Mouse (Mus musculus) forebrain, embryonic 14.5 days (tissue): Measurements from ENCODE around the gene Ifna7. TPM values are rescaled to one million over a fixed set of nuclear protein-coding genes. Genes with fewer than 3 reads are reported as not detected.
"Not testable (repeated sequence)": the region's sequence is repeated elsewhere in the genome, so short reads cannot be mapped to it uniquely, and the experiment has no call there.

Experiments used
- ATAC-seq: fragments of 200-750 bp; cut with Nextera tagmentation; 2 replicates; pipeline ENCODE4 v1.8.0; 2017; ENCODE audit warnings: mild to moderate bottlenecking, moderate library complexity
- DNase-seq: peaks from one replicate; pipeline ENCODE4 v3.0.0-alpha.2; 2015; ENCODE audit warnings: low spot score
- H3K27ac ChIP-seq: fragments of 300-500 bp; sonication (generic); 2 replicates; pipeline ENCODE4 v1.5.1; 2014; ENCODE audit warnings: low read depth, mild to moderate bottlenecking, control low read depth, low read length, moderate library complexity
- H3K27me3 ChIP-seq: fragments of 300-500 bp; sonication (generic); replicated peaks from 2 replicates; pipeline ENCODE4 v1.6.1; 2014; ENCODE audit warnings: low read length, control low read depth, mixed read lengths; ENCODE audit not compliant: control insufficient read depth, insufficient read depth
- H3K36me3 ChIP-seq: fragments of 300-500 bp; sonication (generic); 2 replicates; pipeline ENCODE4 v1.6.1; 2014; ENCODE audit warnings: low read length, control low read depth; ENCODE audit not compliant: control insufficient read depth, insufficient read depth
- H3K4me1 ChIP-seq: fragments of 300-500 bp; sonication (generic); 2 replicates; pipeline ENCODE4 v1.6.1; 2014; ENCODE audit warnings: antibody characterized with exemption, low read length, control low read depth; ENCODE audit not compliant: control insufficient read depth, insufficient read depth
- H3K4me2 ChIP-seq: fragments of 300-500 bp; sonication (generic); 2 replicates; pipeline ENCODE4 v1.6.1; 2014; ENCODE audit warnings: mild to moderate bottlenecking, control low read depth, low read length
- H3K4me3 ChIP-seq: fragments of 300-500 bp; sonication (generic); 2 replicates; pipeline ENCODE4 v1.5.1; 2014; ENCODE audit warnings: low read depth, low read length, control low read depth
- H3K9ac ChIP-seq: fragments of 300-500 bp; sonication (generic); 2 replicates; pipeline ENCODE4 v1.6.1; 2014; ENCODE audit warnings: mild to moderate bottlenecking, low read length, control low read depth, moderate library complexity
- H3K9me3 ChIP-seq: fragments of 300-500 bp; sonication (generic); replicated peaks from 2 replicates; pipeline ENCODE4 v1.6.1; 2016; ENCODE audit warnings: low read length, control low read depth, mixed read lengths; ENCODE audit not compliant: control insufficient read depth
- WGBS: fragments of 180-500 bp; shearing (Covaris S2); extraction: QIAGEN DNeasy Blood & Tissue Kit; methylation state at CpG from one replicate; pipeline ENCODE4 v1.1.7; 2014; 5-methylcytosine and 5-hydroxymethylcytosine counted together
- polyA plus RNA-seq: library from polyadenylated mRNA; unstranded; fragments of >200 nt; fragmentation: Nextera tagmentation; extraction: Ambion mirVana; gene quantifications from 2 replicates; pipeline ENCODE4 v1.2.1, GENCODE M21; 2014

Gene Ifna7
- not detected in 2 replicates for polyA plus RNA-seq

DNA sequence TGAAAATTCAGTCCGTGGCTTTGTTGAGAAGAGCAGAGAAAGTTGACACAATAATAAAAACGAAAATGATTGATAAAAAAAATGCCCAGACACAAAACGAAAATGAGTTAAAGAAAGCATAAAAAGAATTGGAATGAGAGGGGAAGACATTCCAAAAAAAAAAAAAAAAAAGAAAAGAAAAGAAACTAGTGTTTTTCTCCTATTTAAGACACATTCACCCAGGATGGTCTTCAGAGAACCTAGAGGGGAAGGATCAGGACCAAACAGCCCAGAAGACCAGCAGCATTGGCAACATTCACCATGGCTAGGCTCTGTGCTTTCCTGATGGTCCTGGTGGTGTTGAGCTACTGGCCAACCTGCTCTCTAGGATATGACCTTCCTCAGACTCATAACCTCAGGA lies at the start of gene Ifna7:
Gene Ifna7, plus strand, starts transcription at position 301 of the 400 bp plus-strand sequence.
- Histone ChIP-seq H3K27me3 (no peaks in the 10 kb centered on the region), H3K4me3 (no peak within 1 kb of the TSS), H3K9ac (no peak within 1 kb of the TSS), H3K27ac (no peak within 1 kb of the TSS), H3K36me3 (no peaks in the 10 kb centered on the region), H3K9me3 (no peaks in the 10 kb centered on the region), H3K4me1 (no peaks in the 10 kb centered on the region), H3K4me2 (no peak within 1 kb of the TSS)
- ATAC-seq, result no peak
- 66% methylated on average over 3 of the region's 3 CpGs for WGBS
- DNase-seq, result no peak

DNA sequence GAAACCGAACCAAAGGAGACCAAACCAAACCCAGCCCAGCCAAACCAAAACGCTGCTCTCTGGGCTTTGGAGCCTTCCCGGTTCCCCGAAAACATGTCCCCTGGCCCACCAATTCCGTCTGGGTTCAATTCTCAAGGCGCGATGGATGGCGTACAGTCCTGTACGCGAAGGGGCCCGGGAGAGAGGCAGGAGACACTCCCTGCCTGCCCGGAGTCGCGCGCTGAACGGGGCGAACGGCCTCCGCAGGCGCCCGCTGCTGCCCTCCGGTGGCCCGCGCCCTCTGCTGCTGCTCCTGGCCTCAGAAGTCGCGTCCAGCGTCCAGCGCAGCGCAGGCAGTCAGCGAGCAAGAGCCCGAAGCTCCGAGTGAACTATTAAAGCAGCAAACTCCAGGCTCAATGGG lies 42.5 kb upstream of the Ifna7 start, which contains the start of gene Gm13290:
Gene Gm13290, plus strand, starts transcription at position 301 of the 400 bp plus-strand sequence.
- H3K4me1 ChIP-seq, DNase-seq, H3K36me3 ChIP-seq, H3K27ac ChIP-seq, H3K27me3 ChIP-seq, ATAC-seq, H3K4me2 ChIP-seq, H3K9me3 ChIP-seq, H3K4me3 ChIP-seq, H3K9ac ChIP-seq: not testable (repeated sequence)
- no CpG with 5 or more reads among the region's 32 CpGs for whole genome bisulfite sequencing

GRCm38 (mm10) chr4:88776622-88777021 lies 39.4 kb upstream of the Ifna7 start, which contains the start of gene Gm13289:
TSS of gene Gm13289 (plus strand) at chr4:88776922.
- not testable (repeated sequence) for H3K4me1 ChIP-seq, H3K36me3 ChIP-seq, DNase-seq, ATAC-seq, H3K27me3 ChIP-seq, H3K9ac ChIP-seq, H3K4me2 ChIP-seq, H3K9me3 ChIP-seq, H3K27ac ChIP-seq, H3K4me3 ChIP-seq
- no CpG with 5 or more reads among the region's 29 CpGs for WGBS

DNA sequence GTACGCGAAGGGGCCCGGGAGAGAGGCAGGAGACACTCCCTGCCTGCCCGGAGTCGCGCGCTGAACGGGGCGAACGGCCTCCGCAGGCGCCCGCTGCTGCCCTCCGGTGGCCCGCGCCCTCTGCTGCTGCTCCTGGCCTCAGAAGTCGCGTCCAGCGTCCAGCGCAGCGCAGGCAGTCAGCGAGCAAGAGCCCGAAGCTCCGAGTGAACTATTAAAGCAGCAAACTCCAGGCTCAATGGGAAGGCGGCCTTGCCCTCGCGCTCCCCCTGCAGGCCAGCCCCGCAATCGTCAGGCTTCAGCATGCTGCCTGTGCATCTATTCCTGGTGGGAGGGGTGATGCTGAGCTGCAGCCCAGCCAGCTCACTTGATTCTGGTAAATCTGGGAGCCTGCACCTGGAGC lies 36.5 kb upstream of the Ifna7 start, which contains the start of gene Gm13272:
Gene Gm13272, plus strand, starts transcription at position 301 of the 400 bp plus-strand sequence.
- no CpG with 5 or more reads among the region's 29 CpGs for WGBS

GRCm38 (mm10) chr4:88780320-88780719 lies 35.7 kb upstream of the Ifna7 start:
- H3K27ac ChIP-seq, H3K9ac ChIP-seq, H3K27me3 ChIP-seq, H3K4me2 ChIP-seq, H3K36me3 ChIP-seq, H3K4me3 ChIP-seq, H3K9me3 ChIP-seq, ATAC-seq, DNase-seq, H3K4me1 ChIP-seq: not testable (repeated sequence)
- WGBS, result 53% methylated on average over 14 of the region's 18 CpGs

More for the DNA sequence above, 36.5 kb upstream of the Ifna7 start, which contains the start of gene Gm13272:
- H3K27me3 ChIP-seq, H3K9me3 ChIP-seq, H3K36me3 ChIP-seq, H3K4me3 ChIP-seq, DNase-seq, H3K9ac ChIP-seq, H3K27ac ChIP-seq, ATAC-seq, H3K4me1 ChIP-seq, H3K4me2 ChIP-seq: not testable (repeated sequence)

DNA sequence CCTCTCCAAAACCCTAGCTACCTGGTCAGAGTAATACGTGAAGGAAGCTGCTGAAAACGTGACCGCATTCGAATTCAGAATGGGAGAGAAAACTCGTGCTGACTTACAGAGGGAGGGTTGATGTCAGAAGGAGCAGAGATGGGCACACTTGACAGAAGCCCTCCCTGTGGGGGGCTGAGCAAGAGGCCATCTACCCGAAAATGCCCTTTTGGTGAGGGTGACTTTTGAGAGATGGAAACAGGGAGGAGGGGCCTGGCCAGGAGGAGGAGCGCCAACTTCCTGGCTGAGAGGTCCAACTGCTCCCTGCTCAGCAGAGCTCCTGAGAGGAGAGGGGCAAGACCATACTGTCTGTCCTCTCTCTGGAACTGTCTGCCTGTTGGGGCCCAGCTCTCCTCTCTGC lies 34.2 kb upstream of the Ifna7 start, which contains the start of gene Ifnz:
Gene Ifnz, plus strand, starts transcription at position 301 of the 400 bp plus-strand sequence.
- not testable (repeated sequence) for ATAC-seq, DNase-seq, H3K27me3 ChIP-seq

DNA sequence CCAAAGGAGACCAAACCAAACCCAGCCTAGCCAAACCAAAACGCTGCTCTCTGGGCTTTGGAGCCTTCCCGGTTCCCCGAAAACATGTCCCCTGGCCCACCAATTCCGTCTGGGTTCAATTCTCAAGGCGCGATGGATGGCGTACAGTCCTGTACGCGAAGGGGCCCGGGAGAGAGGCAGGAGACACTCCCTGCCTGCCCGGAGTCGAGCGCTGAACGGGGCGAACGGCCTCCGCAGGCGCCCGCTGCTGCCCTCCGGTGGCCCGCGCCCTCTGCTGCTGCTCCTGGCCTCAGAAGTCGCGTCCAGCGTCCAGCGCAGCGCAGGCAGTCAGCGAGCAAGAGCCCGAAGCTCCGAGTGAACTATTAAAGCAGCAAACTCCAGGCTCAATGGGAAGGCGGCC lies 33.7 kb upstream of the Ifna7 start:
- H3K36me3 ChIP-seq, H3K9ac ChIP-seq, H3K4me1 ChIP-seq, ATAC-seq, H3K27ac ChIP-seq, H3K9me3 ChIP-seq, H3K4me3 ChIP-seq, H3K27me3 ChIP-seq, DNase-seq: not testable (repeated sequence)
- H3K4me2 ChIP-seq, result peak overlapping the region; percentile 33; the same call in 1 of the 2 replicates
- WGBS, result 0% methylated on average over 12 of the region's 31 CpGs

More for the DNA sequence above, 34.2 kb upstream of the Ifna7 start, which contains the start of gene Ifnz:
- H3K36me3 ChIP-seq, H3K4me1 ChIP-seq, H3K9ac ChIP-seq, H3K27ac ChIP-seq, H3K9me3 ChIP-seq, H3K4me3 ChIP-seq: not testable (repeated sequence)
- 11% methylated on average over 2 of the region's 7 CpGs for WGBS
- H3K4me2 ChIP-seq, result peak within 1 kb of the TSS; percentile 33; the same call in 1 of the 2 replicates

GRCm38 (mm10) chr4:88785409-88785808 lies 30.6 kb upstream of the Ifna7 start, which contains the start of gene Gm13276:
TSS of gene Gm13276 (plus strand) at chr4:88785709.
- not testable (repeated sequence) for H3K27ac ChIP-seq, H3K4me3 ChIP-seq, DNase-seq, H3K9ac ChIP-seq, H3K27me3 ChIP-seq, H3K4me1 ChIP-seq, H3K9me3 ChIP-seq, ATAC-seq, H3K4me2 ChIP-seq, H3K36me3 ChIP-seq
- no CpG with 5 or more reads among the region's 27 CpGs for WGBS

- ATAC-seq, H3K27me3 ChIP-seq, H3K9ac ChIP-seq, H3K4me1 ChIP-seq, H3K9me3 ChIP-seq, DNase-seq, H3K4me2 ChIP-seq, H3K4me3 ChIP-seq, H3K27ac ChIP-seq, H3K36me3 ChIP-seq: not testable (repeated sequence)
- no CpG with 5 or more reads among the region's 28 CpGs for WGBS
Measured at GRCm38 (mm10) chr4:88788402-88788801, 27.6 kb upstream of the Ifna7 start, which contains the start of gene Gm13277. TSS of gene Gm13277 (plus strand) at chr4:88788632.
